Mouse (Mus musculus) myocyte (in vitro differentiated cells): ENCODE measurements around the gene Noxo1.

Experiments used
- MAX ChIP-seq: IDR thresholded peaks from one replicate; pipeline ENCODE4 v1.6.1; 2011; ENCODE audit warnings: low read depth, mild to moderate bottlenecking, control low read depth
- MYOG ChIP-seq, 3 experiments: IDR thresholded peaks; one replicate each; pipeline ENCODE4 v1.6.1; 2011; ENCODE audit warnings: control low read depth in 2 of 3, low read depth in 2 of 3, mild to moderate bottlenecking in 2 of 3; ENCODE audit not compliant: insufficient read length in 2 of 3, control insufficient read depth in 1 of 3, insufficient read depth in 1 of 3
- POLR2A ChIP-seq: IDR thresholded peaks from one replicate; pipeline ENCODE4 v1.6.1; 2011; ENCODE audit warnings: low read depth, mild to moderate bottlenecking, control low read depth, moderate library complexity; ENCODE audit not compliant: insufficient read length
- POLR2AphosphoS2 ChIP-seq: IDR thresholded peaks from one replicate; pipeline ENCODE4 v1.6.1; 2011; ENCODE audit warnings: low read depth, control low read depth; ENCODE audit not compliant: insufficient read length
- TCF12 ChIP-seq: IDR thresholded peaks from one replicate; pipeline ENCODE4 v1.6.1; 2011; ENCODE audit warnings: mild to moderate bottlenecking, control low read depth; ENCODE audit not compliant: poor library complexity, insufficient read depth, severe bottlenecking

GRCm38 (mm10) chr17:24695326-24696010, 566 bp upstream of the Noxo1 start:
- no peak for TF ChIP-seq TCF12
- TF ChIP-seq POLR2A = no peak
- TF ChIP-seq MAX = no peak
- TF ChIP-seq POLR2AphosphoS2 = no peak
- no peak for TF ChIP-seq MYOG (IDR thresholded peaks at IDR 0.05; ENCODE audit: control insufficient read depth in 1 of 3, insufficient read depth in 1 of 3, insufficient read length in 2 of 3, low read depth in 2 of 3)
